Mouse (Mus musculus) cortical plate, adult 2 months (tissue): ENCODE results near the gene Acsm3.

Experiments
- CTCF ChIP-seq: fragments of 200-500 bp; IDR thresholded peaks from 2 replicates; pipeline ENCODE4 v1.5.1; 2011; ENCODE audit warnings: mild to moderate bottlenecking, control low read depth, low read length; ENCODE audit not compliant: insufficient read depth; ENCODE audit errors: extremely low read depth
- POLR2A ChIP-seq: fragments of 200-500 bp; IDR thresholded peaks from 2 replicates; pipeline ENCODE4 v1.6.1; 2011; ENCODE audit warnings: mild to moderate bottlenecking, low read length, control low read depth; ENCODE audit not compliant: insufficient read depth; ENCODE audit errors: extremely low read depth

GRCm38 (mm10) chr7:119748761-119749160 lies 12.0 kb upstream of the Acsm3 start:
- TF ChIP-seq CTCF (no peak), POLR2A (no peak)
